Mouse (Mus musculus): Measurements from ENCODE around the gene Slc45a2. TPM values are rescaled to one million over a fixed set of nuclear protein-coding genes. Genes with fewer than 3 reads are reported as not detected.
A peak's percentile ranks its signal among the peaks of the same experiment; 100 is the strongest.

Gene Slc45a2
- polyA plus RNA-seq, 1 experiment from 2014 or later = not detected

- Histone ChIP-seq H3K27ac (replicated peaks) (no peak overlapping the region), H3K9ac (no peak overlapping the region), H3K4me1 (replicated peaks) (no peaks in the 10 kb centered on the region), H3K4me2 (no peak overlapping the region), H3K27me3 (no peaks in the 10 kb centered on the region), H3K4me3 (no peak overlapping the region), H3K36me3 (no peaks in the 10 kb centered on the region), H3K9me3 (no peaks in the 10 kb centered on the region)
- WGBS = 65% methylated on average over 10 of the region's 10 CpGs
- no peak for ATAC-seq (ENCODE audit: low read depth)
Measured at GRCm38 (mm10) chr15:11053678-11054439, 53.3 kb downstream of the Slc45a2 start.

- no peaks in the 10 kb centered on the region for H3K27me3 ChIP-seq
- H3K27ac ChIP-seq (replicated peaks) = no peak overlapping the region
- ATAC-seq (ENCODE audit: low read depth) = no peak
- no peaks in the 10 kb centered on the region for H3K36me3 ChIP-seq
- 85% methylated on average over 7 of the region's 7 CpGs for WGBS
- no peaks in the 10 kb centered on the region for H3K4me1 ChIP-seq (replicated peaks)
- H3K9ac ChIP-seq = no peak overlapping the region
- no peaks in the 10 kb centered on the region for H3K9me3 ChIP-seq
- H3K4me2 ChIP-seq = no peak overlapping the region
- H3K4me3 ChIP-seq = no peak overlapping the region
Measured at GRCm38 (mm10) chr15:11054440-11055080, 54.0 kb downstream of the Slc45a2 start.

DNA sequence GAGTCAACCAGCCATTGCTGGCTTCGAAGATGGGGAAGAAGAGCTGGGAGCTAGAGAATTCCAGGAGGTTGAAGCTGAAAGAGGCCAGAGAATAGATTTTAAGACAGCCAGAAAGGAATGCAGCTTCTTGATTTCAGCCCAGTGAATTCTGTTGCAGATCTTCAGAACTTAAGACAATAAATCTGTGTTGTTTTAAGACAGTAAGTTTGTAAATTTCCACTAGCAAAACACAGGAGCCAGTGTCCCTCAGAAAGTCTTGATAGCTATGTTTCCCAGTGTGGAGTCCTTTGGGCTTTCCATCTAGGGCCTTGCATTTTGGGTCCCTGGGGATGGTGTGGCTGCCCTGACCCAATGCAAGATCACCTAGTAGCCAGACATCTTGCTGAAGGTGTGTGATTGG lies 62.4 kb downstream of the Slc45a2 start:
- no peak overlapping the region for H3K27ac ChIP-seq (replicated peaks)
- peaks cover 33% of the 10 kb centered on the region for H3K4me1 ChIP-seq (replicated peaks)
- no peaks in the 10 kb centered on the region for H3K27me3 ChIP-seq
- no peak overlapping the region for H3K4me3 ChIP-seq
- ATAC-seq (ENCODE audit: low read depth) = no peak
- no peaks in the 10 kb centered on the region for H3K36me3 ChIP-seq
- no peak overlapping the region for H3K9ac ChIP-seq
- WGBS = 91% methylated on average over 1 of the region's 1 CpGs
- no peaks in the 10 kb centered on the region for H3K9me3 ChIP-seq
- no peak overlapping the region for H3K4me2 ChIP-seq

GRCm38 (mm10) chr15:11064160-11064557 lies 63.6 kb downstream of the Slc45a2 start:
- no peak for ATAC-seq (ENCODE audit: low read depth)
- H3K4me1 ChIP-seq (replicated peaks) = peaks cover 33% of the 10 kb centered on the region
- no peak overlapping the region for H3K9ac ChIP-seq
- H3K27ac ChIP-seq (replicated peaks) = peak overlapping the region; percentile 80; the same call in 1 of the 2 replicates
- H3K36me3 ChIP-seq = no peaks in the 10 kb centered on the region
- 20% methylated on average over 2 of the region's 2 CpGs for WGBS
- no peaks in the 10 kb centered on the region for H3K27me3 ChIP-seq
- H3K4me2 ChIP-seq = peak overlapping the region; percentile 57
- H3K9me3 ChIP-seq = no peaks in the 10 kb centered on the region
- H3K4me3 ChIP-seq = no peak overlapping the region

DNA sequence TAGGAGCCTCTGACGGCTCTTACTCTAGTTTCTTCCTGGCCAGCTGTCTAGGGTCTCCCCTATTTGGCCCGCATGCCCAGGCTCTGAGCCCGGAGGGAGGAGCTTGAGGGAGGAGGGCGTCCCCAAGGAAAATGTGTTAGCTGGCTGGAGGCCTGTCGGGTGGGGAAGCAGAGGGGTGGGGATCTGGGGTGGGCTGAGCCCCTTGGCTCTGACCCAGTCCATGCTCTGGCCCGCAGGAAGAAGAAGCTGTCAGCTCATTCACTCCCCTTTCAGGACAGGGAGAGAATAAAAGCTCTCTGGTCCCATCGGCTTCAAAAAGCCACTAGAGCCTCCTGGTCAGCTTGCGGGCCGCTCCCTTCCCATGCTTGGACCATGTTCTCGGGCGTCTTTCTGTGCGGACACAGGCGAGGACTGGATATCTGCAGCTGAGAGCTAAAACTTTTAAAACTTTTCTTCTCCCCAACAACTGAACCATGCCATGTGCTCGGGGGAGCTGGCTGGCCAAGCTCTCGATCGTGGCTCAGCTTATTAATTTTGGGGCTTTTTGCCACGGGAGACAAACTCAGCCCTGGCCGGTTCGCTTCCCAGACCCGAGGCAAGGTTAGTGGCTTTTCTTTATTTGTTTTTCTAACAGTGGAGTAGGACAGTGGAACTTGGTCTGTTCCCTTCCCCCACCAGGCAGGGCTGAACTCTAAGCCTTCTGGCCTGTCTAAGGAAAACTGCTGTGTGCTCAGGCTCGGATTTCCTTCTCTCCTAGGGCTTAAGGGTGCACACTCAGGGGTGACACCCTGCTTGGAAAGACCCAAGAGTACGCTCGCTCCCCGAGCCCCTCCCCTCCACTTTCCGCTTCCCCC lies 64.3 kb downstream of the Slc45a2 start, which contains the start of gene Adamts12:
TSS of gene Adamts12 (plus strand) at position 233 of the 854 bp plus-strand sequence.
- Histone ChIP-seq H3K4me1 (replicated peaks) (peaks cover 33% of the 10 kb centered on the region), H3K27me3 (no peaks in the 10 kb centered on the region), H3K4me3 (peak within 1 kb of the TSS; percentile 37), H3K9me3 (no peaks in the 10 kb centered on the region), H3K36me3 (no peaks in the 10 kb centered on the region), H3K27ac (replicated peaks) (peak within 1 kb of the TSS; percentile 80), H3K9ac (peak within 1 kb of the TSS; percentile 57), H3K4me2 (peak within 1 kb of the TSS; percentile 57)
- peak; percentile 88 for ATAC-seq (ENCODE audit: low read depth)
- 1% methylated on average over 25 of the region's 25 CpGs for WGBS

GRCm38 (mm10) chr15:11065528-11066171 lies 65.1 kb downstream of the Slc45a2 start:
- WGBS = 4% methylated on average over 9 of the region's 9 CpGs
- peak overlapping the region; percentile 57 for H3K9ac ChIP-seq
- H3K4me3 ChIP-seq = peak overlapping the region; percentile 37

DNA sequence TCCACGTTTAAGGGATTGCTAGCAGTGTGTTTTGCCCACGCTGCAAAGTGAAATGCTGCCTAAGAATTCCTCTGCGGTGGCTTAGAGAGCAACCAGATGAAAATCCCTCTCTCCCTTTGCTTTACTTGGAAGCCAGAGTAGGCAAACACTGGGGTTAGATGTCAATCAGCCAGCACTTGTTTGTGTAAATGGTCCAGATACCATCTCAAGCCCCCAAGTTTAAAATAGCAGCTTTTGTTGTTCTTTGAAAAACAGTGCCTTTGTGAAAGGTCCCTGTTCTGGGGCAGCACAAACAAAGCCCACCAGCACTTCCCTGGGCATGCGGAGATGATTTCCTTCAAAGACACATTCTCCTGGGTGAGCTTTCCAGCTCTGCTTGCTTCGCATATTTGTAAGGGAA lies 65.8 kb downstream of the Slc45a2 start:
- H3K4me2 ChIP-seq = peak overlapping the region; percentile 57
- WGBS = 11% methylated on average over 5 of the region's 5 CpGs
- H3K9ac ChIP-seq = peak overlapping the region; percentile 57
- peak overlapping the region; percentile 37 for H3K4me3 ChIP-seq
- peaks cover 33% of the 10 kb centered on the region for H3K4me1 ChIP-seq (replicated peaks)
- peak overlapping the region; percentile 80 for H3K27ac ChIP-seq (replicated peaks)
- no peaks in the 10 kb centered on the region for H3K36me3 ChIP-seq
- no peak for ATAC-seq (ENCODE audit: low read depth)
- no peaks in the 10 kb centered on the region for H3K27me3 ChIP-seq
- no peaks in the 10 kb centered on the region for H3K9me3 ChIP-seq

More at GRCm38 (mm10) chr15:11065528-11066171, 65.1 kb downstream of the Slc45a2 start:
- H3K4me2 ChIP-seq = peak overlapping the region; percentile 57
- H3K27me3 ChIP-seq = no peaks in the 10 kb centered on the region
- H3K36me3 ChIP-seq = no peaks in the 10 kb centered on the region
- peak; percentile 52 for ATAC-seq (ENCODE audit: low read depth)
- H3K27ac ChIP-seq (replicated peaks) = peak overlapping the region; percentile 80
- H3K9me3 ChIP-seq = no peaks in the 10 kb centered on the region
- H3K4me1 ChIP-seq (replicated peaks) = peaks cover 33% of the 10 kb centered on the region

GRCm38 (mm10) chr15:11067891-11068290 lies 67.4 kb downstream of the Slc45a2 start:
- no peaks in the 10 kb centered on the region for H3K9me3 ChIP-seq
- no peaks in the 10 kb centered on the region for H3K36me3 ChIP-seq
- no peak overlapping the region for H3K4me2 ChIP-seq
- no peak for ATAC-seq (ENCODE audit: low read depth)
- H3K4me1 ChIP-seq (replicated peaks) = peaks cover 33% of the 10 kb centered on the region
- no peak overlapping the region for H3K27ac ChIP-seq (replicated peaks)
- H3K9ac ChIP-seq = no peak overlapping the region
- no peak overlapping the region for H3K4me3 ChIP-seq
- no peaks in the 10 kb centered on the region for H3K27me3 ChIP-seq
- 88% methylated on average over 7 of the region's 7 CpGs for WGBS

DNA sequence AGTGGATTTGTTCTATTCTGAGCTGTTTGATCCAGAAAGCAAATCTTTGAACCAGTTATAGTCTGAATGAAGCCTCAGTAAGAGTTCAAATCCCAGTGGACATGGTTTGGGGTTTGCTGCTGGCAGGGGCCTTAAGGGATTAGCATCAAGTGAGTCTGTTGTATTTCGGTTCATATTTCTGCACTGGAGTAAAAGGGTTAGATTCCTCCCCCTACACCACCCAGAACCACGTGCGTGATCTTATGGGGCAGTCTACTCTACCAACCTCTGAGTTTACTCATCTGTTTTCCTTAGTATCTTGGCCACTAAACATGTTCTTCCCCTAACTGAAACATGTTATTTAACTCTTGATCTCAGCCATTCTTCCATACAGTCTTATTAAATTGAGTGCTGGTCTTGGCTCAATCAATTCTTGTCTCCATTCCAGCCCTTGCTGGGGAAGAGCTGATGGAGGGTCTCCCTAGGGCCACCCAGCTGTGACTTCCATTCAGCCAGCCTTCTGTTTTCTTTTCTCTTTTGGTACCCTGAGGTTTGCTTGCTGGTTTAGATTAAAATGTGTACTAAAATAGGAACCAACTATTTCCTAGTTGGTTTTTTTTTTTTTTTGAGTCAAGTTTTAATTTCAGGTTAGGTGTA lies 75.3 kb downstream of the Slc45a2 start:
- H3K9ac ChIP-seq = no peak overlapping the region
- ATAC-seq (ENCODE audit: low read depth) = no peak
- no peaks in the 10 kb centered on the region for H3K36me3 ChIP-seq
- H3K9me3 ChIP-seq = no peaks in the 10 kb centered on the region
- H3K27ac ChIP-seq (replicated peaks) = no peak overlapping the region
- H3K4me2 ChIP-seq = no peak overlapping the region
- no peaks in the 10 kb centered on the region for H3K27me3 ChIP-seq
- 85% methylated on average over 3 of the region's 3 CpGs for WGBS
- no peak overlapping the region for H3K4me3 ChIP-seq
- H3K4me1 ChIP-seq (replicated peaks) = peaks cover 3% of the 10 kb centered on the region; the same call in 1 of the 2 replicates
